Mouse (Mus musculus) spleen, adult 2 months (tissue): ENCODE results near the gene Gprc5a.

ENCODE experiments used
- CTCF ChIP-seq: fragments of 200-500 bp; IDR thresholded peaks from 2 replicates; pipeline ENCODE4 v1.5.1; 2011; ENCODE audit warnings: mild to moderate bottlenecking, inconsistent platforms; ENCODE audit not compliant: insufficient read depth, insufficient read length, insufficient replicate concordance; ENCODE audit errors: extremely low read depth
- POLR2A ChIP-seq: fragments of 200-500 bp; IDR thresholded peaks from 2 replicates; pipeline ENCODE4 v1.6.1; 2011; ENCODE audit warnings: low read depth, low read length, inconsistent platforms

DNA sequence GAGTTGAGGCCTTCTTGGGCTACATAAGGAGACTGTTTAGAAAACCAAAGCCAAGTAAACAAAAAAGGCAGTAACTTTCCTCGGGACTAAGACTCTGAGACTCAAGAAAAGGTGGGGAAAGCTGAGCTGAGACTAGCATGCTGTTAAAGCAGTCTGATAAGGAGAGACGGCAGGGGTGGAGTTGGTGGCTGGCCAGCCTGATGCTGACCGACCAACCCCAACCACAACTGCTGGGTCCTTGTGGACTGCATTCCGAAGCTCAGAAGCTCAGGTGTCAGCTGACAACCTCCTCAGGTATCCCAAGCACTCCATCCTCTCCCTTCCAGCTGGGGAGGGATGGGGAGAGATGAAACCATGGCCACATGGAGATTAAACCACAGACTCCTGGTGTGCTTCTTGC lies 9.6 kb upstream of the Gprc5a start:
- TF ChIP-seq POLR2A, result no peak
- TF ChIP-seq CTCF, result no peak
